Mouse (Mus musculus) small intestine, adult 2 months (tissue): ENCODE results near the gene Pdlim3. TPM values are rescaled to one million over a fixed set of nuclear protein-coding genes. Genes with fewer than 3 reads are reported as not detected.
A peak's percentile ranks its signal among the peaks of the same experiment; 100 is the strongest.

ENCODE experiments used
- H3K27ac ChIP-seq: fragments of 200-500 bp; 2 replicates; pipeline ENCODE4 v1.5.1; 2012; ENCODE audit warnings: low read depth, low read length, control low read depth, inconsistent platforms; ENCODE audit not compliant: insufficient read depth
- H3K27me3 ChIP-seq: fragments of 200-500 bp; 2 replicates; pipeline ENCODE4 v1.6.1; 2012; ENCODE audit warnings: mild to moderate bottlenecking, moderate library complexity, low read length, inconsistent platforms; ENCODE audit not compliant: control insufficient read depth, insufficient read depth
- H3K36me3 ChIP-seq: fragments of 200-500 bp; 2 replicates; pipeline ENCODE4 v1.6.1; 2012; ENCODE audit warnings: mild to moderate bottlenecking, low read length, control low read depth, inconsistent platforms; ENCODE audit not compliant: control insufficient read depth, insufficient read depth
- H3K4me1 ChIP-seq: fragments of 200-500 bp; 2 replicates; pipeline ENCODE4 v1.6.1; 2012; ENCODE audit warnings: low read length, inconsistent platforms, mixed read lengths; ENCODE audit not compliant: control insufficient read depth, insufficient read depth, insufficient read length
- H3K4me3 ChIP-seq: fragments of 200-500 bp; 2 replicates; pipeline ENCODE4 v1.5.1; 2012; ENCODE audit warnings: low read depth, mild to moderate bottlenecking, control low read depth, inconsistent platforms, low read length, moderate library complexity
- CTCF ChIP-seq: fragments of 200-500 bp; IDR thresholded peaks from 2 replicates; pipeline ENCODE4 v1.5.1; 2012; ENCODE audit warnings: low read depth, mild to moderate bottlenecking, control low read depth, inconsistent platforms, low read length, moderate library complexity, mixed read lengths; ENCODE audit not compliant: insufficient replicate concordance, insufficient read length; ENCODE audit errors: extremely low read depth
- POLR2A ChIP-seq: fragments of 200-500 bp; IDR thresholded peaks from 2 replicates; pipeline ENCODE4 v1.6.1; 2012; ENCODE audit warnings: low read depth, mild to moderate bottlenecking, control low read depth, inconsistent platforms, low read length, moderate library complexity
- WGBS: fragments of 180-500 bp; shearing (Covaris S2); methylation state at CpG from one replicate; pipeline ENCODE4 v1.1.7; 2018; 5-methylcytosine and 5-hydroxymethylcytosine counted together
- polyA plus RNA-seq: library from polyadenylated mRNA; depleted of rRNA; stranded (reverse); fragments of >200 nt; gene quantifications from 2 replicates; pipeline ENCODE4 v1.2.3, GENCODE M21; 2012; rRNA removed

Pdlim3 gene
- polyA plus RNA-seq, 1 experiment = 52.8 TPM

DNA sequence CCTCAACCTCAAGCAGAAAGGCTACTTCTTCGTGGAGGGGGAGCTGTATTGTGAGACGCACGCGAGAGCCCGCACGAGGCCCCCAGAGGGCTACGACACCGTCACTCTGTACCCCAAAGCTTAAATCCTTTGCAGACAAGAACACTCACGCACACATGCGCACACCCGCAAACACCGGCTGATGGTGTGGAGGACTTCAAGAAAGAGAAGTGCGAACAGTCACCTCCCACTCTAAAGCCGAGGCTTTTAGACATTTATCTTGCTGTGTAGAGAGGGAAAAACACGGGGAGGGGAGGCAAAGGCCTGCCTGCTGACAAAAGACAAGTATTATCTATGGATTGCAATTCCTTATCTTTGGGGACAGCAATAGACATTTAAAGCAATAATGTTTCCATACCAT lies 33.6 kb downstream of the Pdlim3 start:
- no peak for TF ChIP-seq POLR2A
- H3K4me1 ChIP-seq = no peaks in the 10 kb centered on the region
- H3K27me3 ChIP-seq = no peaks in the 10 kb centered on the region
- no peaks in the 10 kb centered on the region; the same call in 1 of the 2 replicates for H3K36me3 ChIP-seq
- 84% methylated on average over 15 of the region's 15 CpGs for WGBS
- H3K27ac ChIP-seq = no peak overlapping the region
- no peak overlapping the region for H3K4me3 ChIP-seq

GRCm38 (mm10) chr8:45920392-45920791 lies 35.1 kb downstream of the Pdlim3 start:
- WGBS = 90% methylated on average over 7 of the region's 7 CpGs
- TF ChIP-seq POLR2A = no peak
- TF ChIP-seq CTCF = no peak
- H3K36me3 ChIP-seq = no peaks in the 10 kb centered on the region; the same call in 1 of the 2 replicates
- H3K4me3 ChIP-seq = no peak overlapping the region
- no peaks in the 10 kb centered on the region for H3K4me1 ChIP-seq
- no peak overlapping the region for H3K27ac ChIP-seq
- H3K27me3 ChIP-seq = no peaks in the 10 kb centered on the region

DNA sequence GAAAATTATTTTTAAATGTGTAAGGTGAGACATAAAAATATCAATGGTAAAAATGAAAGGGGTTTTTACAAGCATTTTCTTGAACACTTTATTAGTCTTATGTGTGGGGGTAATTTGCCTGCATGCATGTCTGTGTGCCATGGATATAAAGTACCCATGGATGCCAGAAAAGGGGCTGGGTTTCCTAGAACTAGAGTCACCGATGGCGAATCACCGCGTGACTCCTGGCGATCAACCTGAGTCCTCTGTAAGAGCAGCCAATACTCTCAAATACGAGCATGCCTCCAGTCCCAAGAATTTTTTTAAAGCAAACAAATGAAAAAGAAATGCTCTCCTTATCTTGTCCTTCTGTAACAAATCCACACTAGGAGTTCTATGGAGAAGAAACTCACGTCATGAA lies 36.9 kb downstream of the Pdlim3 start:
- Histone ChIP-seq H3K27ac (no peak overlapping the region), H3K4me1 (no peaks in the 10 kb centered on the region), H3K27me3 (no peaks in the 10 kb centered on the region), H3K36me3 (no peaks in the 10 kb centered on the region; the same call in 1 of the 2 replicates), H3K4me3 (no peak overlapping the region)
- 88% methylated on average over 7 of the region's 7 CpGs for WGBS
- no peak for TF ChIP-seq POLR2A
- no peak for TF ChIP-seq CTCF

DNA sequence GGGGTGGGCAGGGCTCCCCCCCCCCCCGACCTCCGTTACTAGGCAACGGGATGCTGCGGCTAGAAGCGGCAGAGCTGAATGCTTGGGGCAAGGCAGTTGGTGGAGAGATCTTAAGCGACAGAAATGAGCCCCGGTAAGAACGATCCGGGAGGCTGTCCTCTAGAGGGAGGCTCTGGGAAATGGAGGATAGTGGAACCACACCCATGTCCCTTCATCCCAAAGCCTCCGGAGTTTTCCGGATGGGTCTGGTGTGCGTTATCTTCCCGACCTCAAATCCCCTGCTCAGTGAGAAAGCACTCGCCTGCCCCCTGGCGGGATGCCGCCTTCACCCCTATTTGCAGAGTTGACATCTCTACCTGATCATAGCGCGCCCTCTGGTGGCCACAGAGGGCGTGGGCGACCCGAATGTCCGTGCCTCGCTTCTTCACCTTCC lies 49.3 kb downstream of the Pdlim3 start, which contains the start of gene Ccdc110:
TSS of gene Ccdc110 (plus strand) at position 38 of the 433 bp plus-strand sequence.
- no peaks in the 10 kb centered on the region for H3K4me1 ChIP-seq
- H3K4me3 ChIP-seq = peak within 1 kb of the TSS; percentile 50
- H3K36me3 ChIP-seq = no peaks in the 10 kb centered on the region
- TF ChIP-seq POLR2A (no peak), CTCF (peak; percentile 100)
- WGBS = 7% methylated on average over 23 of the region's 23 CpGs
- no peaks in the 10 kb centered on the region; the same call in 1 of the 2 replicates for H3K27me3 ChIP-seq
- no peak within 1 kb of the TSS for H3K27ac ChIP-seq

DNA sequence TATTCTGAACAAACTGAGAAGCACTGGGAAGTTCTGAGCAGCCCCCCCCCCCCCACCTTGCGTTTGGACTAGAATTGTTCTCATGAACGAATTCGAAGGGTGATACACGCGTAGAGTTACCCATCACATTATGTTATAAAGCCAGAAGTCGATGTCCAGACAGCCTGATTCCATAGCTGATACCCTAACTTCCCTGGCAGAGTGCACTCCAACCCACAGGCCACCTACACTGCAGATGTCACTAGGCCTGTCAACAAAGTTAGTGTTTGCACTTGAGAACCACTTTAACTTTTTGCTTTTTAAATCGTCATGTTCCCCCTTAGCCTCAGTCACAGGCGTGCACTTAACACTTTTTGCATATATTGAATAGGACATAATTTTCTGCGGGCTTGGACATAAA lies 51.7 kb downstream of the Pdlim3 start:
- no peaks in the 10 kb centered on the region for H3K4me1 ChIP-seq
- H3K4me3 ChIP-seq = no peak overlapping the region
- TF ChIP-seq CTCF = no peak
- no peak for TF ChIP-seq POLR2A
- WGBS = 82% methylated on average over 9 of the region's 9 CpGs
- no peaks in the 10 kb centered on the region for H3K36me3 ChIP-seq
- no peaks in the 10 kb centered on the region for H3K27me3 ChIP-seq
- H3K27ac ChIP-seq = no peak overlapping the region

GRCm38 (mm10) chr8:45946283-45946682 lies 61.0 kb downstream of the Pdlim3 start:
- Histone ChIP-seq H3K36me3 (no peaks in the 10 kb centered on the region), H3K27me3 (no peaks in the 10 kb centered on the region), H3K4me1 (no peaks in the 10 kb centered on the region), H3K4me3 (no peak overlapping the region), H3K27ac (no peak overlapping the region)
- 93% methylated on average over 4 of the region's 4 CpGs for WGBS
- no peak for TF ChIP-seq POLR2A

GRCm38 (mm10) chr8:45950622-45951021 lies 65.4 kb downstream of the Pdlim3 start:
- Histone ChIP-seq H3K36me3 (no peaks in the 10 kb centered on the region), H3K4me1 (no peaks in the 10 kb centered on the region), H3K27ac (no peak overlapping the region), H3K27me3 (no peaks in the 10 kb centered on the region), H3K4me3 (no peak overlapping the region)
- TF ChIP-seq POLR2A (no peak), CTCF (no peak)
- 45% methylated on average over 2 of the region's 2 CpGs for WGBS

Other genes starting within 250 kb of the Pdlim3 start
- 0.04 TPM in 1 of 2 replicates, not detected in the other for gene Ccdc110, start 49.2 kb downstream of the Pdlim3 start, polyA plus RNA-seq
- 0.08 TPM in 1 of 2 replicates, not detected in the other for gene 1700029J07Rik, start 89.8 kb downstream of the Pdlim3 start, polyA plus RNA-seq
- 3.7 and 5.8 TPM in 2 replicates for gene Ufsp2, start 90.1 kb downstream of the Pdlim3 start, polyA plus RNA-seq
- gene Lrp2bp, start 113.8 kb downstream of the Pdlim3 start, polyA plus RNA-seq = not detected in 2 replicates
- gene Ankrd37, start 120.2 kb downstream of the Pdlim3 start, polyA plus RNA-seq = 3.5 and 4.8 TPM in 2 replicates